Mouse (Mus musculus): ENCODE measurements around the gene Slc39a13.
"Not testable (repeated sequence)": the region's sequence is repeated elsewhere in the genome, so short reads cannot be mapped to it uniquely, and the experiment has no call there.

Gene Slc39a13

GRCm38 (mm10) chr2:91064211-91064610, 6.0 kb downstream of the Slc39a13 start:
- no peak for DNase-seq (ENCODE audit: low spot score in 2 of 2)

GRCm38 (mm10) chr2:91062779-91063606, 7.2 kb downstream of the Slc39a13 start:
- DNase-seq (ENCODE audit: low spot score in 2 of 2) = no peak

GRCm38 (mm10) chr2:91061849-91062481, 8.3 kb downstream of the Slc39a13 start:
- no peak for DNase-seq (ENCODE audit: low spot score in 2 of 2)

- no peak for DNase-seq (ENCODE audit: low spot score in 2 of 2)
These were observed 9.5 kb downstream of the Slc39a13 start for GRCm38 (mm10) chr2:91060544-91061355.

- no peak for DNase-seq (ENCODE audit: low spot score in 2 of 2)
These were observed 10.8 kb downstream of the Slc39a13 start for GRCm38 (mm10) chr2:91059376-91059775.

GRCm38 (mm10) chr2:91058435-91058834, 11.8 kb downstream of the Slc39a13 start:
- no peak for DNase-seq (ENCODE audit: low spot score in 2 of 2)

GRCm38 (mm10) chr2:91053934-91054382, 16.3 kb downstream of the Slc39a13 start, which contains the start of gene Psmc3:
Psmc3 (plus strand) TSS chr2:91054009.
- DNase-seq (ENCODE audit: low spot score in 2 of 2) = peak; percentile 95

GRCm38 (mm10) chr2:91053181-91053933, 16.9 kb downstream of the Slc39a13 start:
- DNase-seq (ENCODE audit: low spot score in 2 of 2) = no peak

- no peak for DNase-seq (ENCODE audit: low spot score in 2 of 2)
These were observed 17.5 kb downstream of the Slc39a13 start for GRCm38 (mm10) chr2:91052752-91053151.

- no peak for DNase-seq (ENCODE audit: low spot score in 2 of 2)
These were observed 18.3 kb downstream of the Slc39a13 start for GRCm38 (mm10) chr2:91051917-91052316.

- no peak for DNase-seq (ENCODE audit: low spot score in 2 of 2)
These were observed 22.9 kb downstream of the Slc39a13 start for GRCm38 (mm10) chr2:91047359-91047758.

GRCm38 (mm10) chr2:91045805-91046204, 24.4 kb downstream of the Slc39a13 start:
- DNase-seq (ENCODE audit: low spot score in 2 of 2) = not testable (repeated sequence)

GRCm38 (mm10) chr2:91044727-91045126, 25.5 kb downstream of the Slc39a13 start:
- no peak for DNase-seq (ENCODE audit: low spot score in 2 of 2)

GRCm38 (mm10) chr2:91042651-91043398, 27.4 kb downstream of the Slc39a13 start:
- no peak for DNase-seq (ENCODE audit: low spot score in 2 of 2)

- no peak for DNase-seq (ENCODE audit: low spot score in 2 of 2)
These were observed 28.4 kb downstream of the Slc39a13 start for GRCm38 (mm10) chr2:91041786-91042185.

- DNase-seq (ENCODE audit: low spot score in 2 of 2) = no peak
These were observed 34.8 kb downstream of the Slc39a13 start, which contains the start of gene Rapsn for GRCm38 (mm10) chr2:91035385-91035784. Rapsn (plus strand) TSS chr2:91035620.

GRCm38 (mm10) chr2:91033000-91033399, 37.2 kb downstream of the Slc39a13 start:
- no peak for DNase-seq (ENCODE audit: low spot score in 2 of 2)

- no peak for DNase-seq (ENCODE audit: low spot score in 2 of 2)
These were observed 39.0 kb downstream of the Slc39a13 start for GRCm38 (mm10) chr2:91031216-91031615.

GRCm38 (mm10) chr2:91027391-91028214, 42.6 kb downstream of the Slc39a13 start:
- DNase-seq (ENCODE audit: low spot score in 2 of 2) = no peak

GRCm38 (mm10) chr2:91026491-91026890, 43.7 kb downstream of the Slc39a13 start:
- DNase-seq (ENCODE audit: low spot score in 2 of 2) = no peak

All from urinary bladder, adult 18-20 months (tissue).